Mouse (Mus musculus) urinary bladder, postnatal 36 days (tissue): ENCODE results near the gene Tspan9.

Experiments
- DNase-seq, 2 experiments: peaks; one replicate each; pipeline ENCODE4 v3.0.0; 2022; ENCODE audit warnings: low spot score in 2 of 2, mixed read lengths in 1 of 2

The Tspan9 gene

GRCm38 (mm10) chr6:127986357-127986756 lies 157.0 kb downstream of the Tspan9 start:
- DNase-seq, result no peak

GRCm38 (mm10) chr6:127981176-127981575 lies 162.2 kb downstream of the Tspan9 start:
- peak in 1 of 2 experiments; percentile 12 for DNase-seq

GRCm38 (mm10) chr6:127980381-127981045 lies 162.9 kb downstream of the Tspan9 start:
- no peak for DNase-seq

GRCm38 (mm10) chr6:127979831-127980230 lies 163.6 kb downstream of the Tspan9 start:
- no peak for DNase-seq

GRCm38 (mm10) chr6:127978941-127979340 lies 164.5 kb downstream of the Tspan9 start:
- no peak for DNase-seq

GRCm38 (mm10) chr6:127976695-127977094 lies 166.7 kb downstream of the Tspan9 start:
- no peak for DNase-seq

GRCm38 (mm10) chr6:127974000-127974399 lies 169.4 kb downstream of the Tspan9 start:
- DNase-seq, result no peak

GRCm38 (mm10) chr6:127973553-127973952 lies 169.8 kb downstream of the Tspan9 start:
- DNase-seq, result no peak

- DNase-seq, result no peak
Observed at GRCm38 (mm10) chr6:127971931-127972330, 171.5 kb downstream of the Tspan9 start.

- DNase-seq, result no peak
Observed at GRCm38 (mm10) chr6:127970848-127971247, 172.5 kb downstream of the Tspan9 start.

- DNase-seq, result peak; percentile 64 to 73
Observed at GRCm38 (mm10) chr6:127970120-127970519, 173.3 kb downstream of the Tspan9 start.

- DNase-seq, result no peak
Observed at GRCm38 (mm10) chr6:127969709-127970108, 173.7 kb downstream of the Tspan9 start.

GRCm38 (mm10) chr6:127965497-127965896 lies 177.9 kb downstream of the Tspan9 start:
- DNase-seq, result no peak

GRCm38 (mm10) chr6:127960203-127960602 lies 183.2 kb downstream of the Tspan9 start:
- DNase-seq, result no peak

GRCm38 (mm10) chr6:127956172-127956571 lies 187.2 kb downstream of the Tspan9 start:
- DNase-seq, result no peak

GRCm38 (mm10) chr6:127953071-127953470 lies 190.3 kb downstream of the Tspan9 start:
- DNase-seq, result no peak

GRCm38 (mm10) chr6:127949885-127950284 lies 193.5 kb downstream of the Tspan9 start:
- no peak for DNase-seq

- no peak for DNase-seq
Observed at GRCm38 (mm10) chr6:127948656-127949055, 194.7 kb downstream of the Tspan9 start.

- DNase-seq, result peak; percentile 52 to 60
Observed at GRCm38 (mm10) chr6:127945725-127946124, 197.7 kb downstream of the Tspan9 start.

- no peak for DNase-seq
Observed at GRCm38 (mm10) chr6:127942421-127942820, 201.0 kb downstream of the Tspan9 start.

GRCm38 (mm10) chr6:127935105-127935504 lies 208.3 kb downstream of the Tspan9 start:
- DNase-seq, result peak in 1 of 2 experiments; percentile 15

GRCm38 (mm10) chr6:127933841-127934240 lies 209.6 kb downstream of the Tspan9 start:
- no peak for DNase-seq

GRCm38 (mm10) chr6:127932697-127933096 lies 210.7 kb downstream of the Tspan9 start:
- no peak for DNase-seq

- DNase-seq, result no peak
Observed at GRCm38 (mm10) chr6:127928682-127929081, 214.7 kb downstream of the Tspan9 start.
